Mouse (Mus musculus) kidney, postnatal 0 days (tissue): ENCODE measurements around the gene Prr3. TPM values are rescaled to one million over a fixed set of nuclear protein-coding genes. Genes with fewer than 3 reads are reported as not detected.

Experiments used
- ATAC-seq: fragments of 200-750 bp; cut with Nextera tagmentation; replicated peaks from 2 replicates; pipeline ENCODE4 v1.8.0; 2017; ENCODE audit warnings: low read depth, moderate number of reproducible peaks, moderate TSS enrichment, moderate library complexity; ENCODE audit not compliant: low FRiP score
- DNase-seq: peaks from one replicate; pipeline ENCODE4 v3.0.0-alpha.2; 2016; ENCODE audit warnings: low spot score
- H3K27ac ChIP-seq: fragments of 300-500 bp; sonication (generic); 2 replicates; pipeline ENCODE4 v1.5.1; 2014; ENCODE audit warnings: mild to moderate bottlenecking
- H3K27me3 ChIP-seq: fragments of 300-500 bp; sonication (generic); 2 replicates; pipeline ENCODE4 v1.6.1; 2014; ENCODE audit warnings: low read length, mixed read lengths; ENCODE audit not compliant: insufficient read depth
- H3K36me3 ChIP-seq: fragments of 300-500 bp; sonication (generic); 2 replicates; pipeline ENCODE4 v1.6.1; 2014; ENCODE audit warnings: low read length, mixed read lengths; ENCODE audit not compliant: insufficient read depth
- H3K4me1 ChIP-seq: fragments of 300-500 bp; sonication (generic); replicated peaks from 2 replicates; pipeline ENCODE4 v1.6.1; 2014; ENCODE audit warnings: antibody characterized with exemption, low read length, mixed read lengths; ENCODE audit not compliant: insufficient read depth
- H3K4me2 ChIP-seq: fragments of 300-500 bp; sonication (generic); 2 replicates; pipeline ENCODE4 v1.6.1; 2014; ENCODE audit warnings: mild to moderate bottlenecking, low read length, moderate library complexity, mixed read lengths
- H3K4me3 ChIP-seq: fragments of 300-500 bp; sonication (generic); replicated peaks from 2 replicates; pipeline ENCODE4 v1.5.1; 2014; ENCODE audit warnings: low read depth, low read length
- H3K9ac ChIP-seq: fragments of 300-500 bp; sonication (generic); 2 replicates; pipeline ENCODE4 v1.6.1; 2014; ENCODE audit warnings: low read depth, low read length
- H3K9me3 ChIP-seq: fragments of 300-500 bp; sonication (generic); replicated peaks from 2 replicates; pipeline ENCODE4 v1.6.1; 2016; ENCODE audit warnings: low read length, inconsistent platforms, mixed read lengths
- CTCF ChIP-seq: IDR thresholded peaks from 2 replicates; pipeline ENCODE4 v1.5.1; 2016; ENCODE audit warnings: antibody characterized with exemption, low read depth, mild to moderate bottlenecking, moderate library complexity
- WGBS: fragments of 180-500 bp; shearing (Covaris S2); extraction: QIAGEN DNeasy Blood & Tissue Kit; methylation state at CpG from one replicate; pipeline ENCODE4 v1.1.7; 2014; 5-methylcytosine and 5-hydroxymethylcytosine counted together
- polyA plus RNA-seq: library from polyadenylated mRNA; unstranded; fragments of >200 nt; fragmentation: Nextera tagmentation; extraction: Ambion mirVana; gene quantifications from 2 replicates; pipeline ENCODE4 v1.2.1, GENCODE M21; 2015

The Prr3 gene
- polyA plus RNA-seq, 1 experiment from 2014 or later: 29.3 TPM

GRCm38 (mm10) chr17:36001121-36001897, 21.3 kb upstream of the Prr3 start:
- no peaks in the 10 kb centered on the region for H3K36me3 ChIP-seq
- no peaks in the 10 kb centered on the region for H3K27me3 ChIP-seq
- no peak for DNase-seq
- TF ChIP-seq CTCF: no peak
- WGBS: 85% methylated on average over 12 of the region's 12 CpGs
- H3K4me2 ChIP-seq: no peak overlapping the region
- no peaks in the 10 kb centered on the region for H3K9me3 ChIP-seq
- H3K4me3 ChIP-seq: no peak overlapping the region
- no peak for ATAC-seq
- no peaks in the 10 kb centered on the region for H3K4me1 ChIP-seq
- no peak overlapping the region for H3K9ac ChIP-seq
- no peak overlapping the region for H3K27ac ChIP-seq

GRCm38 (mm10) chr17:36000349-36000748, 20.3 kb upstream of the Prr3 start:
- ATAC-seq (no peak), DNase-seq (no peak)
- no peak overlapping the region for H3K27ac ChIP-seq
- no peak for TF ChIP-seq CTCF
- no peaks in the 10 kb centered on the region for H3K4me1 ChIP-seq
- 65% methylated on average over 4 of the region's 4 CpGs for WGBS
- H3K27me3 ChIP-seq: no peaks in the 10 kb centered on the region
- H3K4me2 ChIP-seq: no peak overlapping the region
- no peaks in the 10 kb centered on the region for H3K36me3 ChIP-seq
- no peak overlapping the region for H3K4me3 ChIP-seq
- H3K9me3 ChIP-seq: no peaks in the 10 kb centered on the region
- no peak overlapping the region for H3K9ac ChIP-seq

GRCm38 (mm10) chr17:35999356-35999755, 19.3 kb upstream of the Prr3 start:
- 78% methylated on average over 7 of the region's 7 CpGs for WGBS
- Histone ChIP-seq H3K36me3 (no peaks in the 10 kb centered on the region), H3K9me3 (no peaks in the 10 kb centered on the region), H3K9ac (no peak overlapping the region), H3K27me3 (no peaks in the 10 kb centered on the region), H3K4me3 (no peak overlapping the region), H3K27ac (no peak overlapping the region), H3K4me2 (no peak overlapping the region), H3K4me1 (no peaks in the 10 kb centered on the region)
- no peak for ATAC-seq
- DNase-seq: no peak
- TF ChIP-seq CTCF: no peak

- no peak for ATAC-seq
- H3K9ac ChIP-seq: no peak overlapping the region
- WGBS: 83% methylated on average over 6 of the region's 6 CpGs
- no peak overlapping the region for H3K4me2 ChIP-seq
- H3K36me3 ChIP-seq: no peaks in the 10 kb centered on the region
- no peaks in the 10 kb centered on the region for H3K27me3 ChIP-seq
- no peak for TF ChIP-seq CTCF
- no peaks in the 10 kb centered on the region for H3K9me3 ChIP-seq
- no peak for DNase-seq
- no peak overlapping the region for H3K27ac ChIP-seq
- no peaks in the 10 kb centered on the region for H3K4me1 ChIP-seq
- H3K4me3 ChIP-seq: no peak overlapping the region
These were observed 18.7 kb upstream of the Prr3 start for GRCm38 (mm10) chr17:35998545-35999305.

- Histone ChIP-seq H3K4me2 (no peak overlapping the region), H3K4me1 (no peaks in the 10 kb centered on the region)
- no peak for DNase-seq
These were observed 17.9 kb upstream of the Prr3 start for GRCm38 (mm10) chr17:35997713-35998510.

GRCm38 (mm10) chr17:35996949-35997348, 16.9 kb upstream of the Prr3 start:
- no peaks in the 10 kb centered on the region for H3K4me1 ChIP-seq
- H3K27me3 ChIP-seq: no peaks in the 10 kb centered on the region
- H3K36me3 ChIP-seq: no peaks in the 10 kb centered on the region
- no peaks in the 10 kb centered on the region for H3K9me3 ChIP-seq
- H3K27ac ChIP-seq: no peak overlapping the region
- no peak overlapping the region for H3K4me2 ChIP-seq
- WGBS: under 1% methylated on average over 11 of the region's 11 CpGs
- H3K9ac ChIP-seq: no peak overlapping the region
- TF ChIP-seq CTCF: peak; percentile 99
- H3K4me3 ChIP-seq: no peak overlapping the region
- DNase-seq (peak; percentile 96), ATAC-seq (peak; percentile 69)

More at GRCm38 (mm10) chr17:35997713-35998510, 17.9 kb upstream of the Prr3 start:
- Histone ChIP-seq H3K27ac (no peak overlapping the region), H3K9ac (no peak overlapping the region), H3K9me3 (no peaks in the 10 kb centered on the region), H3K4me3 (no peak overlapping the region), H3K36me3 (no peaks in the 10 kb centered on the region), H3K27me3 (no peaks in the 10 kb centered on the region)
- TF ChIP-seq CTCF: no peak
- 62% methylated on average over 12 of the region's 12 CpGs for WGBS
- ATAC-seq: no peak
